Mouse (Mus musculus): ENCODE data around the gene Arl3.

- TF ChIP-seq CTCF (IDR thresholded peaks at IDR 0.05; ENCODE audit: insufficient read depth, low read depth, low read length) (no peak), POLR2A (IDR thresholded peaks at IDR 0.05; ENCODE audit: insufficient read depth, low read depth, low read length) (no peak)
Observed at GRCm38 (mm10) chr19:46600371-46600770, 27.4 kb upstream of the Arl3 start.
